Mouse (Mus musculus) thymus, adult 2 months (tissue): ENCODE results near the gene Top2b.

ENCODE experiments used
- CTCF ChIP-seq: fragments of 200-500 bp; IDR thresholded peaks from 2 replicates; pipeline ENCODE4 v1.5.1; 2012; ENCODE audit warnings: mild to moderate bottlenecking, control low read depth, low read length, moderate library complexity, borderline replicate concordance; ENCODE audit not compliant: control insufficient read depth, poor library complexity, insufficient read depth; ENCODE audit errors: extremely low read depth
- POLR2A ChIP-seq: fragments of 200-500 bp; IDR thresholded peaks from 2 replicates; pipeline ENCODE4 v1.6.1; 2012; ENCODE audit warnings: mild to moderate bottlenecking, low read length, control low read depth, moderate library complexity; ENCODE audit not compliant: control insufficient read depth, poor library complexity, insufficient read depth; ENCODE audit errors: extremely low read depth

GRCm38 (mm10) chr14:16335835-16336417 lies 29.1 kb upstream of the Top2b start:
- no peak for TF ChIP-seq POLR2A
- no peak for TF ChIP-seq CTCF
